Mouse (Mus musculus): ENCODE results near the gene Runx1. TPM values are rescaled to one million over a fixed set of nuclear protein-coding genes. Genes with fewer than 3 reads are reported as not detected.

Gene Runx1
- polyA plus RNA-seq, 1 experiment = 24.5 TPM

DNA sequence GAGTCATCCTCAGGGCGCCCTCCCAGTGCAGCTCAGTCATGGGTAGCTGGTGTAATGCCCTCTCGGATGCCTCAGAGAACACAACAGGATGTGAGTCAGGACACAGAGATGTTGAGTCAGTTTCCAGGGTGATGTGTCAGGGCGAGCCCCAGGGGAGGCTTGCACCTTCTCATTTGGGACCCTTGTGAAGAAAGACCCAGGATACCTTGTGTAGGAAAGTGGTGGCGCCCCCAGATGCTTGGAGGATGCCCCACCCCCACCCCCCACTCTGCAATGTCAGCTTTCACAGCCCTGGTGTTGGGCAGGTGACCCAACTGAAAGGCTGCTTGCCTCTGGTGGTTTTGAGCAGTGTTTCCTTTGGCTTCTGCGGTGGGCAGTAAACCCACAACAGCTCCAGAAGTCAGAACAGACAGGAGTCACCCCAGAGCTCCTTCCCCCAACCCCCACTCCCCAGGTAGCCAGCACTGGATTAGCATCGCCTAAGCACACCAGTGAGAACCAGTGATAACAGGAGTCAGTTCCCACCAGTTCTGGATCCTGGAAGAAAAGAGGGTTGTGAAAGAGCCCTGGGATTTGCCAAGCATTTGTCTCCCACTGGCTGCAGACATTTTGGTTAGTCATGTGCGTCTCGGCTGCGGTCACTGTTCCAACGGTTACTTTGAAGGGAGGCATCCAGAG lies 205.0 kb downstream of the Runx1 start:
- Histone ChIP-seq H3K4me3 (replicated peaks; ENCODE audit: control insufficient read depth, low read depth, low read length) (no peak overlapping the region), H3K27ac (ENCODE audit: control insufficient read depth, insufficient read depth, low read depth, low read length, poor library complexity) (peak overlapping the region; percentile 74), H3K4me1 (ENCODE audit: control insufficient read depth, insufficient read depth, low read length) (peaks cover 4% of the 10 kb centered on the region)
- WGBS = 11% methylated on average over 10 of the region's 10 CpGs
- TF ChIP-seq POLR2A (IDR thresholded peaks at IDR 0.05; ENCODE audit: borderline replicate concordance, control insufficient read depth, low read depth, low read length) = no peak
- TF ChIP-seq CTCF (IDR thresholded peaks at IDR 0.05; ENCODE audit: control insufficient read depth, insufficient read depth, low read length) = no peak

DNA sequence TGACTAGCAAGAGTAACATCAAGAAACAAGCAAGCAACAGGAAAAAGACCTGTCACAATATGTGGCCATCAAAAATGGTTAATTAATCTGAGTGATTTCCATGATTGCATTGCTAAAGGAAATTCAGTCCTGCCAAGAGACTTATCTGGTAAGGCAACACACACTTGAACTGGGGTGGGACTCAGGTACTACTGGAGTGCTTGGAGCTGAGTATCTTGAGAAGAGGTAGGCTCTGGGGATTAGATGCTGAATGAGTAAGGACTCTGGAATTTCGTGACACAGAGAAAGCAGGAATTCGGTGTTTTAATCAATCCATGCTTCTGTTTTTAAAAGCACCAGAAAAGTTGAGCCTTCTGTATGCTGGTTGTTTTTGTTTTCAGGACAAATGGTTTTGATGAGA lies 209.1 kb downstream of the Runx1 start:
- Histone ChIP-seq H3K4me1 (ENCODE audit: control insufficient read depth, insufficient read depth, low read length) (peaks cover 3% of the 10 kb centered on the region; the same call in 1 of the 2 replicates), H3K27ac (ENCODE audit: control insufficient read depth, insufficient read depth, low read depth, low read length, poor library complexity) (no peak overlapping the region), H3K4me3 (replicated peaks; ENCODE audit: control insufficient read depth, low read depth, low read length) (no peak overlapping the region)
- WGBS = 94% methylated on average over 2 of the region's 2 CpGs
- TF ChIP-seq CTCF (IDR thresholded peaks at IDR 0.05; ENCODE audit: control insufficient read depth, insufficient read depth, low read length) (no peak), POLR2A (IDR thresholded peaks at IDR 0.05; ENCODE audit: borderline replicate concordance, control insufficient read depth, low read depth, low read length) (no peak)

DNA sequence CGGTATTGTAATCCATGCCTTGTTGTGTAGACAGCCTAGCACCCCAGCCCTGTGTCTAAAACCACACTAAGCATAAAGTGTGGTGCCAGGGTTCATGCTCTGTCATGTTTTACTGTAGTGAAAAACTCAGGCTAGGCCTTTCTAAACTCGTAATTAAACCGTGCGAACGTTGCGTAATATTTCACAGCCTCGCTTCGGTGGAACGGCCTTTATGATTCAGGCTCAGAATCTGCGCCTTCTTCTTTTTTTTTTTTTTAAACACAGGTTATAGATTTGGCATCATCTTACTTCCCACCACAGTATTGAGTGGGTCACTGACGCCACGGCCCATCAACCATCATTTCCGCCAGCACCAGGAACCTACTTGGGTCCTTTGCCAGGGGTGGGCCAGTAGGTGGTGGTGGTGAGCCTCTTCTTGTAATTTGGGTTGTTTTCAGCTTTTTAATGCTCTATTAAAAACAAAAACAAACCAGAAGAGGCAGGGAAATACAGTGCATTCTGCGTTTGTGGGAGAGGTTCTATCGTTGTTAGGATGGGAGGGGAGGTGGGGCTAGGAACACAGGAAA lies 210.6 kb downstream of the Runx1 start:
- H3K27ac ChIP-seq (ENCODE audit: control insufficient read depth, insufficient read depth, low read depth, low read length, poor library complexity) = no peak overlapping the region
- 56% methylated on average over 15 of the region's 15 CpGs for WGBS
- TF ChIP-seq CTCF (IDR thresholded peaks at IDR 0.05; ENCODE audit: control insufficient read depth, insufficient read depth, low read length) (peak; percentile 37; the same call in 1 of the 2 replicates), POLR2A (IDR thresholded peaks at IDR 0.05; ENCODE audit: borderline replicate concordance, control insufficient read depth, low read depth, low read length) (no peak)
- no peak overlapping the region for H3K4me3 ChIP-seq (replicated peaks; ENCODE audit: control insufficient read depth, low read depth, low read length)
- no peaks in the 10 kb centered on the region; the same call in 1 of the 2 replicates for H3K4me1 ChIP-seq (ENCODE audit: control insufficient read depth, insufficient read depth, low read length)

DNA sequence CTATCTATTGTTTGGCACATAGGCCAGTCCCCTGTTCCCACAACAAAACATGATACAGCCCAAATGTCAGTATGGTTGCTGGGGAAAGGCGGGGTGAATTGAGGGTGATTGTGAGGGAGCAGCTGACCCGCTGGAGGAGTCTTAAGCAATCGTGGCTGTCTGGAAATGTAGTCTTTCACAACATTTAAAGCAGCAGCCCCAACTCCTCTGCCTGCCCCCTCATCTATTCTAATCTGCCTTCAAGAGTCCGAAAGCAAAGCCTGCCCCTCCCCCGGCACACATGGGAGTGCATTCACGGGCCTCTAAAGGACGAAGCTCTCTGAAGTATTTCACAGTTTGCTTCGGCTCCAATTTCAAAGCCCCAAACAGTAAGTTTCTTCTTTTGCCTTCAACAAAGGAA lies 213.4 kb downstream of the Runx1 start:
- WGBS = 47% methylated on average over 8 of the region's 8 CpGs
- no peak overlapping the region for H3K27ac ChIP-seq (ENCODE audit: control insufficient read depth, insufficient read depth, low read depth, low read length, poor library complexity)
- no peaks in the 10 kb centered on the region for H3K4me1 ChIP-seq (ENCODE audit: control insufficient read depth, insufficient read depth, low read length)
- TF ChIP-seq POLR2A (IDR thresholded peaks at IDR 0.05; ENCODE audit: borderline replicate concordance, control insufficient read depth, low read depth, low read length) (no peak), CTCF (IDR thresholded peaks at IDR 0.05; ENCODE audit: control insufficient read depth, insufficient read depth, low read length) (no peak)
- no peak overlapping the region for H3K4me3 ChIP-seq (replicated peaks; ENCODE audit: control insufficient read depth, low read depth, low read length)

- 89% methylated on average over 12 of the region's 12 CpGs for WGBS
- H3K27ac ChIP-seq (ENCODE audit: control insufficient read depth, insufficient read depth, low read depth, low read length, poor library complexity) = no peak overlapping the region
- TF ChIP-seq CTCF (IDR thresholded peaks at IDR 0.05; ENCODE audit: control insufficient read depth, insufficient read depth, low read length) (no peak), POLR2A (IDR thresholded peaks at IDR 0.05; ENCODE audit: borderline replicate concordance, control insufficient read depth, low read depth, low read length) (no peak)
- no peak overlapping the region for H3K4me3 ChIP-seq (replicated peaks; ENCODE audit: control insufficient read depth, low read depth, low read length)
- no peaks in the 10 kb centered on the region for H3K4me1 ChIP-seq (ENCODE audit: control insufficient read depth, insufficient read depth, low read length)
Measured at GRCm38 (mm10) chr16:92611641-92612149, 214.3 kb downstream of the Runx1 start.

DNA sequence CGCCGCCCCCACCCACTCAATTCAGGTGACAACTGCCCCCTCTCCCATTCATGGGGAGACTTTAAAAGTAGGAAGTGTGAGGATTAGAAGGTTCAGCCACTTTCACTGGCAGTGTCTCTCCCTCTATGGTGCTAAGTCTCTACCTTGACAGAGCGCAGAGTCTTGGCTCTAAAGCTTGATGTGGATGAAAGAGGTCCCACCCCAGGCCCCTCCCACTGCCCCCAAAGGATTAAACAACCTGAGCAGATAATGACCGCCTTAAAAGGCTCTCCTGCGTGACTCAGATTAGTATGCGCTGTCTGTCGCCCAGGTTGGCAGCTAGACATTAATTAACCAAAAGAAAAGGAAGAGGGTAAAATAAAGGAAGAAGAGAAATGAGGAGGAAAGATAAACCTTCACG lies 215.5 kb downstream of the Runx1 start:
- H3K27ac ChIP-seq (ENCODE audit: control insufficient read depth, insufficient read depth, low read depth, low read length, poor library complexity) = no peak overlapping the region
- no peak overlapping the region for H3K4me3 ChIP-seq (replicated peaks; ENCODE audit: control insufficient read depth, low read depth, low read length)
- TF ChIP-seq CTCF (IDR thresholded peaks at IDR 0.05; ENCODE audit: control insufficient read depth, insufficient read depth, low read length) = no peak
- TF ChIP-seq POLR2A (IDR thresholded peaks at IDR 0.05; ENCODE audit: borderline replicate concordance, control insufficient read depth, low read depth, low read length) = no peak
- WGBS = 83% methylated on average over 8 of the region's 8 CpGs
- no peaks in the 10 kb centered on the region for H3K4me1 ChIP-seq (ENCODE audit: control insufficient read depth, insufficient read depth, low read length)

- TF ChIP-seq CTCF (IDR thresholded peaks at IDR 0.05; ENCODE audit: control insufficient read depth, insufficient read depth, low read length) (no peak), POLR2A (IDR thresholded peaks at IDR 0.05; ENCODE audit: borderline replicate concordance, control insufficient read depth, low read depth, low read length) (no peak)
- Histone ChIP-seq H3K27ac (ENCODE audit: control insufficient read depth, insufficient read depth, low read depth, low read length, poor library complexity) (no peak overlapping the region), H3K4me1 (ENCODE audit: control insufficient read depth, insufficient read depth, low read length) (no peaks in the 10 kb centered on the region), H3K4me3 (replicated peaks; ENCODE audit: control insufficient read depth, low read depth, low read length) (no peak overlapping the region)
- 91% methylated on average over 11 of the region's 11 CpGs for WGBS
Measured at GRCm38 (mm10) chr16:92609717-92610077, 216.3 kb downstream of the Runx1 start.

DNA sequence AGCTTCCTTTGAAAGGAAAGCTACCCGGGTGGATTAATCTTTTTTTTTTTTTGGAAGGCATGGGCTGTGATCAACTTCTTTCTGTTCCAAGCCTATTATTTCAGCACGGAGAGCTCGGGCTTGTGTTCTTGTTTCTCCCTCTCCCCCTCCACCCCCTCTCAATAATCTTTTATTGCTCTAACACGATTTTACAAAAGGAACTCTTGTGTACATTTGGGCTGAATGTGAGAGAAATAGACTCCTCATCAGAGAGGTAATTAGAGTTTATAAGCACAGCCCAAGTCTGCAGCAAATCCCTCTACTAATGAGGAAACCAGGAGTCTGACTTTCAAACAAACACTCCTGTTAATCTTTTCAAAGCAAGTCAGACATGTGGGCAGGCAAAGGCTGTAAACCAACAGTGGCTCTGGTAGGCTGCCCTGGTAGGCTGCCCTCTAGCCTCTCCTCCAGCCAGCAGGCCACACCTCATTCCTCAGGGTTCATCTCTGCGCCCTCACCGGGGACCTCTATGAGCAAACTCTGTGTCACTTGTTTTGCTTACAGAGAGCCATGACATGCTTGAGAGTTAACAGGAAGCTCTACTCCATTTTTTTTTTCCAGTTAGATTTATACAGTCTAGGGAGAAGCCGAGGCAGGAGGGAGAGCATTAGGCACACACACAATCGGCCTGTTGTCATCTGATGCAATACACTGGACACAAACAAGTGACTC lies 216.8 kb downstream of the Runx1 start:
- Histone ChIP-seq H3K4me1 (ENCODE audit: control insufficient read depth, insufficient read depth, low read length) (no peaks in the 10 kb centered on the region), H3K4me3 (replicated peaks; ENCODE audit: control insufficient read depth, low read depth, low read length) (no peak overlapping the region), H3K27ac (ENCODE audit: control insufficient read depth, insufficient read depth, low read depth, low read length, poor library complexity) (no peak overlapping the region)
- TF ChIP-seq POLR2A (IDR thresholded peaks at IDR 0.05; ENCODE audit: borderline replicate concordance, control insufficient read depth, low read depth, low read length) (no peak), CTCF (IDR thresholded peaks at IDR 0.05; ENCODE audit: control insufficient read depth, insufficient read depth, low read length) (no peak)
- 77% methylated on average over 8 of the region's 8 CpGs for WGBS
